Comparison of ENCODE assay signal across 9 mouse cellular contexts in the genomic region with DNA sequence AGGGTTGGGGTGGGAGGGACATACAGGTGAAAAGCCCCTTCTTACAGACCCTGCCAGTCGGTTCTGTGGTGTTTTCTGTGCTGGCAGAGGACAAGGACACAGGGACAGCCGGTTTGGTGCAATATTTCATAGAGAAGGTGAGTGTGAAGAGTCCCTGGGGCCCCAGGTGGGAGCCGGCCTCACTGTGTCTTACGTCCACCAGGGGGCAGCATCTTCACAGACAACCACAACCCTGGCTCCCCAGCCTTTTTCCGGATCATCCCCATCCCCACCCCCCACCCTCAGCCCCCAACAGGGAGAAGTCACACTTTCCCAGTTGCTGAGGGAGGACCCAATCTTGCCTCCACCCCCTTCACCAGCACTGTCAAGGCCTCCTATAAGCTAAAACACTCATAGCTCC. TPM values are rescaled to one million over a fixed set of nuclear protein-coding genes. Genes with fewer than 3 reads are reported as not detected.
DNase-seq lines count a peak whose midpoint lies in the region; ATAC-seq and TF ChIP-seq lines count a peak whose summit lies in the region.
"Had no signal": no experiment of that assay in that cellular context is flagged by ENCODE, and none has a peak within 500 bp of the region (broad histone marks: within the 10 kb centered on the region; RNA-seq: fewer than 3 reads in every experiment).

No protein-coding gene starts in this region.

- dilution Hi-C loops in CH12.LX (cut with MboI; ENCODE audit: extremely low pct_ligation_motif_present, extremely low pct_unique_long_range_greater_than_20kb, low sequenced_read_pairs), result no loop called here

- intact Hi-C loops in heart, postnatal 25 days (cut with DNase I), result no loop called here

- TF ChIP-seq CTCF in CH12.LX (conservative IDR thresholded peaks at IDR 0.05 in 1 of 2, IDR thresholded peaks at IDR 0.05 in 1 of 2; ENCODE audit: low read depth in 2 of 2, low read length in 2 of 2), result peak; percentile 11 to 79; a peak in 2 of 4 replicates
- peak; percentile 70 for TF ChIP-seq CTCF in midbrain, postnatal 0 days (IDR thresholded peaks at IDR 0.05)

- ATAC-seq in forebrain, embryonic 13.5 days, result 0 out of 2 replicates have a peak, but pooled peaks have one; percentile 61
- no peak for ATAC-seq in midbrain, postnatal 0 days (ENCODE audit: low FRiP score)

- H3K9me3 ChIP-seq in CH12.LX (replicated peaks; ENCODE audit: low read length), result peaks cover 2% of the 10 kb centered on the region
- H3K9me3 ChIP-seq in forebrain, embryonic 13.5 days (replicated peaks), result no peaks in the 10 kb centered on the region
- no peaks in the 10 kb centered on the region for H3K9me3 ChIP-seq in midbrain, postnatal 0 days (ENCODE audit: low read length)
- H3K9me3 ChIP-seq: embryonic facial prominence, embryonic 15.5 days had no signal

- H3K27me3 ChIP-seq in CH12.LX (replicated peaks), result peaks cover 88% of the 10 kb centered on the region
- no peaks in the 10 kb centered on the region for H3K27me3 ChIP-seq in forebrain, embryonic 13.5 days
- no peaks in the 10 kb centered on the region for H3K27me3 ChIP-seq in midbrain, postnatal 0 days (ENCODE audit: insufficient read depth, low read length)
- H3K27me3 ChIP-seq: embryonic facial prominence, embryonic 15.5 days had no signal

- H3K4me1 ChIP-seq in CH12.LX (ENCODE audit: control insufficient read depth in 1 of 2, insufficient read depth in 2 of 2), result no peaks in the 10 kb centered on the region
- no peaks in the 10 kb centered on the region for H3K4me1 ChIP-seq in forebrain, embryonic 13.5 days
- H3K4me1 ChIP-seq in midbrain, postnatal 0 days (ENCODE audit: insufficient read depth, low read length), result no peaks in the 10 kb centered on the region

- peak; percentile 64 for TF ChIP-seq RAD21 in CH12.LX (IDR thresholded peaks at IDR 0.05; ENCODE audit: low read depth, low read length)

- WGBS in forebrain, embryonic 13.5 days, result 0% methylated on average over 5 of the region's 5 CpGs
- 4% methylated on average over 5 of the region's 5 CpGs for WGBS in midbrain, postnatal 0 days

- DNase-seq in heart, adult 8-10 months (ENCODE audit: low spot score), result peak; percentile 21
- no peak for DNase-seq in heart, postnatal 25 days (ENCODE audit: low spot score)
- peak; percentile 51 for DNase-seq in CH12.LX (ENCODE audit: extremely low read depth)
- DNase-seq in c-Kit-positive CD71-positive TER-119-positive erythroid progenitor cells, embryonic 14.5 days (ENCODE audit: low spot score), result peak; percentile 41
- peak; percentile 63 for DNase-seq in kidney, postnatal 10 days
- DNase-seq in midbrain, postnatal 0 days (ENCODE audit: low spot score), result peak; percentile 62
- DNase-seq in testis, postnatal 10 days (ENCODE audit: low spot score), result peak; percentile 72

- H3K27ac ChIP-seq in CH12.LX (ENCODE audit: insufficient read depth, low read depth), result no peak overlapping the region
- H3K27ac ChIP-seq in forebrain, embryonic 13.5 days, result no peak overlapping the region
- no peak overlapping the region for H3K27ac ChIP-seq in midbrain, postnatal 0 days (ENCODE audit: low read depth, low read length)
- H3K27ac ChIP-seq: embryonic facial prominence, embryonic 15.5 days had no signal

- H3K4me3 ChIP-seq in CH12.LX (replicated peaks in 1 of 3; ENCODE audit: low read depth in 2 of 3, low read length in 2 of 3, poor library complexity in 1 of 3), result no peak overlapping the region
- no peak overlapping the region for H3K4me3 ChIP-seq in forebrain, embryonic 13.5 days
- no peak overlapping the region for H3K4me3 ChIP-seq in midbrain, postnatal 0 days (ENCODE audit: low read depth, low read length)
- H3K4me3 ChIP-seq: embryonic facial prominence, embryonic 15.5 days had no signal

- H3K79me2 ChIP-seq in CH12.LX (replicated peaks; ENCODE audit: control insufficient read depth, extremely low read depth, insufficient read depth, poor library complexity, severe bottlenecking), result no peaks in the 10 kb centered on the region

- H3K36me3 ChIP-seq in CH12.LX (replicated peaks in 1 of 2; ENCODE audit: control insufficient read depth in 1 of 2, insufficient read depth in 1 of 2, low read length in 1 of 2), result no peaks in the 10 kb centered on the region
- no peaks in the 10 kb centered on the region for H3K36me3 ChIP-seq in forebrain, embryonic 13.5 days (ENCODE audit: poor library complexity, severe bottlenecking)
- H3K36me3 ChIP-seq in midbrain, postnatal 0 days (ENCODE audit: insufficient read depth, low read length), result no peaks in the 10 kb centered on the region
- H3K36me3 ChIP-seq: embryonic facial prominence, embryonic 15.5 days had no signal

- no peak overlapping the region for H3K9ac ChIP-seq in CH12.LX (ENCODE audit: insufficient read depth, low read depth)
- no peak overlapping the region for H3K9ac ChIP-seq in forebrain, embryonic 13.5 days
- no peak overlapping the region for H3K9ac ChIP-seq in midbrain, postnatal 0 days (replicated peaks; ENCODE audit: low read length, poor library complexity, severe bottlenecking)
- H3K9ac ChIP-seq: embryonic facial prominence, embryonic 15.5 days had no signal

- in situ Hi-C loops in CH12.LX (cut with MboI; ENCODE audit: low pct_ligation_motif_present, low pct_unique_long_range_greater_than_20kb, low sequenced_read_pairs), result no loop called here

- TF ChIP-seq EP300 in CH12.LX (IDR thresholded peaks at IDR 0.05; ENCODE audit: low read length), result no peak

- TF ChIP-seq POLR2A in CH12.LX (IDR thresholded peaks at IDR 0.05; ENCODE audit: low read depth, low read length), result no peak

- no peak overlapping the region for H3K4me2 ChIP-seq in CH12.LX (ENCODE audit: insufficient read depth, low read depth, poor library complexity, severe bottlenecking)
- no peak overlapping the region for H3K4me2 ChIP-seq in forebrain, embryonic 13.5 days
- H3K4me2 ChIP-seq in midbrain, postnatal 0 days (ENCODE audit: low read depth, low read length, poor library complexity, severe bottlenecking), result no peak overlapping the region
- H3K4me2 ChIP-seq: embryonic facial prominence, embryonic 15.5 days had no signal

TF ChIP-seq in CH12.LX, 34 proteins besides CTCF, POLR2A, EP300 and RAD21:
- TF ChIP-seq MAZ (IDR thresholded peaks at IDR 0.05; ENCODE audit: low read depth, low read length), result no peak
- 0 out of 2 replicates have a peak, but pooled peaks have one; percentile 22 for TF ChIP-seq IRF4 (IDR thresholded peaks at IDR 0.05; ENCODE audit: low read depth, low read length)
- TF ChIP-seq SMC3 (IDR thresholded peaks at IDR 0.05; ENCODE audit: low read depth, low read length), result peak; percentile 46
- TF ChIP-seq ZC3H11A (IDR thresholded peaks at IDR 0.05; ENCODE audit: low read depth, low read length), result no peak
- no peak for TF ChIP-seq RCOR1 (conservative IDR thresholded peaks at IDR 0.05; ENCODE audit: low read depth, low read length)
- peak; percentile 32; the same call in 1 of the 2 replicates for TF ChIP-seq CHD2 (IDR thresholded peaks at IDR 0.05; ENCODE audit: low read length)

RNA-seq across cellular contexts. Expression of a gene that starts 15.7 kb away (rescaled TPM):
- not detected for total RNA-seq in heart, adult 8-10 months (2022)
- not detected for total RNA-seq in heart, postnatal 25 days (2021)
- total RNA-seq in CH12.LX (2012; rRNA removed), result not detected in 2 replicates
- not detected in 2 replicates for total RNA-seq in CH12.LX (2014; rRNA removed)
- not detected in 2 replicates for polyA plus RNA-seq in CH12.LX (2012; ENCODE audit: insufficient read length, low read depth)
- polyA plus RNA-seq in forebrain, embryonic 13.5 days (2015; fragmentation: Nextera tagmentation; extraction: Ambion mirVana), result 0.05 TPM in 1 of 2 replicates, not detected in the other
- total RNA-seq in midbrain, postnatal 0 days (2014; rRNA removed), result 0.33 and 0.52 TPM in 2 replicates
- polyA plus RNA-seq in midbrain, postnatal 0 days (2015; fragmentation: Nextera tagmentation; extraction: Ambion mirVana), result 0.65 and 0.84 TPM in 2 replicates
- polyA plus RNA-seq: embryonic facial prominence, embryonic 15.5 days had no signal

RNA-seq across cellular contexts. Expression of a gene that starts 23.2 kb away (rescaled TPM):
- total RNA-seq in heart, adult 8-10 months (2022), result 10 to 100 TPM; 46.2 to 53.4 (median 47.6) TPM
- total RNA-seq in heart, postnatal 25 days (2021), result 10 to 100 TPM; 45.2 to 54.2 TPM
- total RNA-seq in CH12.LX (2012; rRNA removed), result 12.3 TPM in 2 replicates
- 5.6 and 6.7 TPM in 2 replicates for total RNA-seq in CH12.LX (2014; rRNA removed)
- polyA plus RNA-seq in CH12.LX (2012; ENCODE audit: insufficient read length, low read depth), result 32.5 and 38.1 TPM in 2 replicates
- polyA plus RNA-seq in forebrain, embryonic 13.5 days (2015; fragmentation: Nextera tagmentation; extraction: Ambion mirVana), result 98.6 and 98.8 TPM in 2 replicates
- total RNA-seq in midbrain, postnatal 0 days (2014; rRNA removed), result 67.6 and 71.2 TPM in 2 replicates
- 51.7 and 52.0 TPM in 2 replicates for polyA plus RNA-seq in midbrain, postnatal 0 days (2015; fragmentation: Nextera tagmentation; extraction: Ambion mirVana)

RNA-seq across cellular contexts. Expression of a gene that starts 32.8 kb away (rescaled TPM):
- under 1 TPM in 1 of 4 experiments, not detected in 3; 0.16 TPM for total RNA-seq in heart, adult 8-10 months (2022)
- not detected for total RNA-seq in heart, postnatal 25 days (2021)
- total RNA-seq in CH12.LX (2012; rRNA removed), result not detected in 2 replicates
- total RNA-seq in CH12.LX (2014; rRNA removed), result not detected in 2 replicates
- polyA plus RNA-seq in CH12.LX (2012; ENCODE audit: insufficient read length, low read depth), result not detected in 2 replicates
- polyA plus RNA-seq in forebrain, embryonic 13.5 days (2015; fragmentation: Nextera tagmentation; extraction: Ambion mirVana), result 3.5 TPM in 2 replicates
- total RNA-seq in midbrain, postnatal 0 days (2014; rRNA removed), result 167 and 170 TPM in 2 replicates
- 21.7 and 23.0 TPM in 2 replicates for polyA plus RNA-seq in midbrain, postnatal 0 days (2015; fragmentation: Nextera tagmentation; extraction: Ambion mirVana)

RNA-seq across cellular contexts. Expression of a gene that starts 49.5 kb away (rescaled TPM):
- total RNA-seq in heart, adult 8-10 months (2022), result under 1 TPM in 1 of 4 experiments, not detected in 3; 0.46 TPM
- not detected for total RNA-seq in heart, postnatal 25 days (2021)
- not detected in 2 replicates for total RNA-seq in CH12.LX (2012; rRNA removed)
- total RNA-seq in CH12.LX (2014; rRNA removed), result not detected in 2 replicates
- not detected in 2 replicates for polyA plus RNA-seq in CH12.LX (2012; ENCODE audit: insufficient read length, low read depth)
- 9.1 and 10.6 TPM in 2 replicates for polyA plus RNA-seq in forebrain, embryonic 13.5 days (2015; fragmentation: Nextera tagmentation; extraction: Ambion mirVana)
- total RNA-seq in midbrain, postnatal 0 days (2014; rRNA removed), result 84.6 and 90.6 TPM in 2 replicates
- 213 and 233 TPM in 2 replicates for polyA plus RNA-seq in midbrain, postnatal 0 days (2015; fragmentation: Nextera tagmentation; extraction: Ambion mirVana)

Comparison
In these comparisons a context has a peak if more than half of its experiments do, and no peak if none do; other contexts are left out.
1. RNA of a gene that starts 32.8 kb away (total RNA-seq): 167 to 170 TPM in midbrain, postnatal 0 days; 0.16 TPM in heart, adult 8-10 months, not detected in heart, postnatal 25 days and not detected in CH12.LX; every median in the first group is over 100 times any median in the second.